Mouse (Mus musculus) frontal cortex, adult (tissue): ENCODE results near the gene Med8.

Experiments
- ATAC-seq: cut with Nextera tagmentation; 2 replicates; pipeline ENCODE4 v1.9.2; 2017; ENCODE audit warnings: mild to moderate bottlenecking, moderate library complexity, mixed read lengths; ENCODE audit not compliant: low TSS enrichment

Med8 gene

DNA sequence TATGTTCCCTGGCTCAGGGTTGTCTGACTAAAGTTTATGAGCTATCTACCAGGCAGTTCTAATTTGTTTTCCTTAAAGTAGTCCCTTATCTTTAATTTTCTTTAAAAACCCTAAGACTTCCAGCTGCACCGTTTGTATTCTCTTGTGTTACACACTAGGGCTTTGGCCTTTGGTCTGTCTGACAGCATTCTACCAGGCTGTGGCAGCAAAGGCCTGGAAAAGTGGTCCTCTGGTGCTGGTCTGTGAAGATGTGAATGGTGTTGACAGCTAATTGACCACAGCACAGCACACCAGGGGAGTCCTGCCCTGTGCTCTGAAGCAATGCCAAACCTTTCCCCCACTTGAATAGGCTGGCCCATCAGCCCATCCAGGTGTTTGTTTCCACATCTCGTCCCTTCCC, 6.6 kb downstream of the Med8 start:
- no peak for ATAC-seq

DNA sequence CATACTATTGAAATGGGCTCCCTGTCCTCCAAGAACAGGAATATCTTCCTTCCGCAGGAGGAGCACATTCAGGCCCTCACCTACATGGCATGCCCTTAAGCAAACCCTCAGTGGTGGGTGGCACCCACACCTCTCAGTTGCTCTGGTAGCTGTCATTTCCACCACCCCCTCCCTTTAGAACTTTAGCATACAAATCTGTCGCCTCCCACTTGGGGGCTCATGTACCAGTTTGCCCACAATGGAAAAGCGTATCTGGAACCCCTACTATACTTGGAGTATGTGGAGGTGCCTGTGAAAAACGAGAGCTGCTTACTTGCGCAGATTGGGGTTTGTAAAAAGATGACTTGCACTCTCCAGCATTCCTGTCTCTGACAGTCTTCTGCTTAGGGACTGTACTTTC, 7.2 kb downstream of the Med8 start:
- peak; percentile 84 for ATAC-seq

DNA sequence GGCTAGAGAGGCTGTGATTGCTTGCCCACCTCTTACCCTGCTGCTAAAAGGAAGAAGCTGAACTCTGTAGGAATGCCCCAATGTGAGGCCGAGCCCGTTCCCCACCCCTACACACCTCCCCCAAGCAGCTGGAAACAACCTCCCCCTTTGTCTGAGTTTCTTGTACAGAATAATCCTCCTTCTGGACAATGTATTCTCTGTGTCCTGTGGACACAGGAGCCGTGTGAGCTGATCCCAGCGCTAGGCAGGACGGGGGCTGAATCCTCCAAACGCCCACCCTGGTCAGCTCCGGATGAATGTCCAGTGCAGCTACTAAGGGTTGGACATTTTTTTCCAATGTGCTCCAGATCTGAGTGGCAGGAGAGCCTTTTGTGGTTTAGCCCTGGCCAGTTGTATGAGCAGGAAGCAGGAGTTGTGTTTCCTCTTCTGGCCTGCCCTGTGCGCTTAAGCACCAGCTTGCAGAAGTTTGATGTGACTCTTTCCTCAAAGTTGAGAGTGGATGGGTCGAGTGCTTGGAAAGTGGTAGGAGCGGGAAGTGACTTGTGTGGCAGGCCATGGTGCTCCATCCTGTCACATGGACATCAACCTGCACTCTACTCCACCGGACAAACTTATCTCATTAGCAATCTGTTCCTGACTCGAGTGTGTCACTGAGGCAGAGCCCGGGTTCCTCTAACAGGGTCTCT, 8.1 kb downstream of the Med8 start:
- ATAC-seq, result 0 out of 2 replicates have a peak, but pooled peaks have one; percentile 22

DNA sequence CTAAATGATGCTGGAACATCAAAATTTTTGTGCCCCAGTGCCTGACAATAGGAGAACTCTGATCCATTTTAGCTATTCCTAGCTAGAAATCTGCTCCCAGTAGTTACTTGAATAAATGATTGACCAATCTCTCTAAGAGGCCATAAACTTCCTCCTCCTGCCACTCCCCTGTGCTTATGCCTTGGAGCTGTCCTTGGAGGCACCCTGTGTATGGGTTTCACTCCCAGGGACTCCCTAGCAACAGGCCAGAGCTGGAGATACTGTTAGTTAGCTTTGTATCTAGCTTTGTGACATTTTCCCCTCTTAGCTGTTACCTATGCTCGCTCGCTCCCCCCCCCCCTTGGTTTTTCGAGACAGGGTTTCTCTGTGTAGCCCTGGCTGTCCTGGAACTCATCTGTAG, 12.2 kb downstream of the Med8 start:
- ATAC-seq, result no peak

DNA sequence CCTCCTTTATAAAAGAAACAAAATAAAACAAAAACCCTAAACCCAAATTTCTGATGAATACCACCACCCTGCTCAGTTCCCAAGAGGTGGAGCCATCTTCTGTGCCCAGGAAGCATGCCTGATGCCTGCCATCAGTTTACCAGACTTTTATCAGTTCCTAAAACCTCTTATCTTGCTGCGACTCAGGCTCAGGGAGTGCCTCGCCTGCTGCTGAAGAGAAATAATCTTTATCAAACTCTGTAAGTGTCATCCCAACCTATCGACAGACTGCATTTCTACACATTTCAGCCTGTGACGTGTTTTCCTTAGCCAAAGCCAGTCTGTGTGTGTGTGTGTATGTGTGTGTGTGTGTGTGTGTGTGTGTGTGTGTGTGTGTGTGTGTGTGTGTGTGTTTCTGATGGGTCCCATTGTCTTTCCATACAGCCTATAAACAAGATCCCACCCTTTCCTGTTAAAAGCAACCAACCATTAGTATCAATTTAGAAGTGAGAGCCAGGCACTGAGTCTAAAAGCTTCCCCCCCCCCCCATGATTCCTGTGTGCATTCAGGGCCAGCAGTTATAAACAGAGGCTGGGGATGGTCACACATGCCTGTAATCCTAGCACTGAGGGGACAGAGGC, 15.5 kb downstream of the Med8 start:
- ATAC-seq, result no peak

DNA sequence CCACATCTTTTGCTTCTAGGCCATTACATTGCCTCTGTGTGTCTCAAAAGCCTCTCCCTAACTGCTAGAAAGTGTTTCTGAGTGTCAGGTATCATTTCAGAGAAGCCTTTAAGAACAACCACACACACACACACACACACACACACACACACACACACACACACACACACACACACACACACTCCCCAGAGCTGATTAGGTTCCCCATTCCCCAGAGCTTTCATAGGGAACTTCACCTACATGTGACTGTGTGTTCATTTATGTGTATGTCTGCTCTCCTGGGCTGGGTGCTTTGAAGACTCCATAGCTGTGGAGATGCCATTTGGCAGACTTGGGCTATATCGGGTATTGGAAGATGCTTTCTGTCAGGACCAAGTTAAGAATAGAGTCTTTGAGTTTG, 16.2 kb downstream of the Med8 start:
- no peak for ATAC-seq

DNA sequence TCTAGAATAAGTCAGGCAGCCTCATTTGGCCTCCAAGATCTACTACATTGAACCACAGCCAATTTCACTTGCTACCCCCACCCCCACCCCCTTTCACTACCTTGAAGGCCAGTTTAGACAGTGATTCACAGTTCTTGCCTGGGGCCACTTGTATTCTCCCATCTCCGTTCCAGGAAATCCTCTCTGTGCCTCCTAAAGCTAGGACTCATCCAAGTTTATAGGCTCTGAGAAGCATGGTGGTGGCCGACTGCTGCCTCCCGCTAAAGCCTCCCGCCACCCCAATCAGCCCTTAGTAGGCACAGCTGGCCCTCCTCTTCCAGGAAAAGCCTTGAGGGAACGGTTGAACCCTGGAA, 18.3 kb downstream of the Med8 start:
- 0 out of 2 replicates have a peak, but pooled peaks have one; percentile 9 for ATAC-seq

DNA sequence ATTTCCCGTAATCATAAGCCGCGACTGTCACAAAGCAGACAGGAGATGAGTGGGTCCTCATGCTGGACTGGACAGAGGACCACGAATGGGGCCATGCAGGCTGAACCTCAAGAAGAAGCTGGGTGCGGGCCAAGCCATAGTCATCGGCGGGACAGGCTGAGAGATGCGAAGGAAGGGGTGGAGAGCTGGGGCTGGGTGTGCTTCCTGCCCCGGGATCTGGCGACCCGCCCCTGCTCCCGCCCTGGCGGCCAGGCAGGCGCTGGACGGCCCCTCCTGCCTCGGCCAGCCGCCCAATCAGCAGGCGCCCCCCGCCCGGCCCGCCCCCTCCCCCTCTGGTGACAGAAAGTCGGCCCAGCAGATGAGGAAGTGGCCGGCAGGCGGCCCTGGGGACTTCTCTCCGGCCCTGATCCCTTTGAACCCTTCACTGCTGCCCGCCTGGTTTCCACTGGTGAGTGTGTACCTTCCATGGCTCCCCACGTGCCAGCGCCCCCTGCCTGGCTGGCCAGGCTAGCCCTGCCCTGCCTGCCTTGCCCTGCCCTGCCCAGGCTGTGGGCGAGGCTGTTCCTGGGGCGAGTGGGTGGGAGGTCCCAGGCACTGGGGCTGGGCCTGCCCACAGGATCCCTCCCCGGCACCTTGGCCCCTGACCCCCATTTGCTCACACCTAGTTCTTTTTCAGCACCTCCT, 18.8 kb downstream of the Med8 start, which contains the start of gene Elovl1:
Gene Elovl1, plus strand, starts transcription at position 326 of the 684 bp plus-strand sequence.
- ATAC-seq, result peak; percentile 36

DNA sequence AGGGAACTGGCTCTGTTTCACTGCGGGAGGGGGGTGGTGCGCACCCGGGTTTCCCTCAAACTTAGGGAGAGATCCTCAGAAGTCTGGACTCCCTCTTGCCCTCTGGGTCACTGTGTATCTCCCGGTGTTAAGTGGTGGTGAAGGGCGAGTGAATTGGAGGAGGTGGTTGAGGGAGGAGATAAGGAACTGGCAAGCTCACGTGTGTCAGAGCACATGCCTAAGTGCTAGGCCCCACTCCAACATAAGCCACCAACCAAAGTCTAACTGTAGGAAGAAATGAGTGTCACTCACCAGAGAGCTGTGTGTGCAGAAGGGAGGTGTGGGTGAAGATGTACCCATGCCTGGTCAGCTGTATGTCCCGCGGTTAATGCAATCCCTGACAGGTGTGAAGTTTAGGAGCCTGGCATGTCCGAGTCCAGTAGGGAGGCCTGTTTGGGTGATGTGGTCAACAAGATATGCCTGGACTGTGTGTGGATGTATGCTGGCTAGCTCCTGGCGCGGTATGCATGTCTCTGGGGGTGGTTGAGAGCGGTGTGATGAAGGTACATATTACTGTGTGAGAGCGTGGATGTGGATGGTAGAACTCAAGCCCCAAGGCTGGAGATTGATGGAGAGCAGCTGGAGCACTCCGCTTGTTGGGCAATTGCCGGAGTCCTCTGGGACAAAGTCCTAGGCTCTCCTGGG, 19.5 kb downstream of the Med8 start:
- ATAC-seq, result no peak

DNA sequence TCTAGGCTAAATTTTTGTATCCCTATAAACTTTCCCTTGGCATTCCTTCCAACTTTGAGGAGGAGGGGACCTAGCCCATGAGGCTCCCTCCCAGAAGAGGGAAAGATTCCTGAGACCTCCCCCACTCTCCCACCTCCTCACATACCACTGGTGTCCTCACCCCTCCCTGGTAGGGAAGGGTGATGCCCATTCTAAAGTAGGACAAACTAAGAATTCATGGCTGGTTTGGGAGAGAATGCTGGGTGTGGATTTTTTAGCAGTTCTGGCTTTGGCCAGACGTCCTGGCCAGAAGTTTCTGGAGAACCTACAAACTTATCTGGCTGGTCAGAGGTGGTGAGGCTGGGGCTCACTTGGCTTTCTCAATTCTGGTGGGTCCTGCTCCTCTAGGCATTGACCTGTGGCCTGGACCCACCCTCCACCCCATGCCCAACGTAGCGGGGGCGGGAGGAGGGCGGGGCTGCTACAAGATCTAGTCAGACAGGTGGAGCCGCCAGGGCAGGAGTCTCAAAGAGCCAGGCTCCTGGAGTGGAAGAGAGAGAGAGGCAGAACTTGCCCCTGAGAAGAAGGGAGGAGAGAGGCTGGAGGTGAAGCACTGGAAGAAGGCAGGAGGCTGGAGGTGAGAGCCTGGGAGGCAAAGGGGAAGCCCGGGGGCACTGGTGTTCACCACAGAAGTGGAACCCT, 20.2 kb downstream of the Med8 start:
- no peak for ATAC-seq

DNA sequence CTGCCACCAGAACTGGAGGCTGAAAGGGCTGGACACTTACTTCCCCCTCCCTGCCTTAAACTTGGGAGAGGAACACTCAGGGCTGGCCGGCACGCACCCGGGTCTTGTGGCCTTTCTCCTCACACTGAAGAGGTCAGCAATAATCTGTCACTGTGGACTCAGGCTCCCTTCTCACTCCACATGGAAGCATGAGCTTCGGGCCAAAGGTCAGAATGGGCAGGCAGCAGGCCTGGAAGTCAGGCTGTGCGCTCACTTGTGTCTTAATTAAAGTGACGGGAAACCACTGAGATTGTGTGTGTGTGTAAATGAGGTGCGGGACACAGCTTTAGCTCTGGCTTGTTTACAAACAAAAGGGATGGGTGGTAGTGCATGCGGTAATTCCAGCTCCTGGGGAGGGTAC, 23.2 kb downstream of the Med8 start:
- ATAC-seq, result no peak

DNA sequence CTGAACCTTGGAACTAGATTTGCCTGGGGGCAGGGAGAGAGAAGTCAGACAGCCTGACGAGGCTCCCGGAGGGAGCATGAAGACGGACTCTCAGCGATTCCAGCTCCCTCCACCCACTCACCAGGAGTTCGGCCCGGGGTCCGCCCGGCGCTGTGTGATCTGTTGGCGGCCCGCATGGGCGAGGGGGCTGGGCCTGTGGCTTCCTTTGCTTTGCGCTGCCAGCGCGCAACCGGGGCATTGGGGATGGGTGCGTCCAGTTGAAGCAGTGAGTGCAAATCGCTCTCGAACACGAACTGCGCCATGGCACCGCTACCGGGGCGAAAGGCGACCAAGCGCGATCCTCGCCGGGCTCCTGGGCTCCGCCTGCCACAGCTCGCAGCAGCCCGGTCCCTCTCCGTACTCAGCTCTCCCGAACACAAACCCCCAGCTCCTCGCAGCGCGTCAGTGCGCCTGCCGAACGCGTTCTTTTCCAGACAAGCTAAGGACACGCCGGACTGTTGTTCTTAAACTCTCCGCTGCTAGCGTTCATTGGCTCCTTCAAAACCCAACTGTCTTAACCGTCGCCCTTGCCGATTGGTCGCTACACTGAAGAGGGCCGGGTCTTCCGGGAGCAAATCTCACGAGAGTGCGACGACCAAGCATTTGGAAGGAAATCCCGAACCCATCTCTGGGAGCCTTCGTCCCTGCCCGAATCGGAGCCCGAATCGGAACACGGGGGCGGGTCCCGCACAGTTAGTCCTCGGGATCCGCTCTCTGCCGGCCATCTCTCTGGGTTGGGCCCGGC, 27.9 kb downstream of the Med8 start, which contains the start of gene Cdc20:
Gene Cdc20, minus strand, starts transcription at position 533 of the 784 bp plus-strand sequence.
- ATAC-seq, result peak; percentile 98

DNA sequence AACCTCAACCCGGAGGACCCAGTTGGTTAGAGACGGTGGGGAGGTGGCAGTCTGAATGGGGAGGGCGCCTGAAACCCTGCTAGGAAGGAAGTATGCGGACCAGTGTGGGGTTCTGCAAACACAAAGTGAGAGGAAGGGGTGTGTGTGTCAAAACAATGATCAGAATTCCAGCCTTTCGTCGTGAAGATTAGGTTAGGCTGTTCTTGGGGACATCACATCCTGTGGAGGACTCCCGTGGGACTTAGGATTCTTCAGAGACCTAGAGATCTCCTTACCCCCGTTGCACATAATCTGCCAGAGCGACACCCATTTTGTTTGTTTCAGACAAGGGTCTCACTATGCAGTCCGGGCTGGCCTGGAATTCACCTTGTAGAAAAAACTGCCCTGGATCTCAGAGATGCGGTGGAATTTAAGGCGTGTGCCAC, 28.7 kb downstream of the Med8 start:
- no peak for ATAC-seq

DNA sequence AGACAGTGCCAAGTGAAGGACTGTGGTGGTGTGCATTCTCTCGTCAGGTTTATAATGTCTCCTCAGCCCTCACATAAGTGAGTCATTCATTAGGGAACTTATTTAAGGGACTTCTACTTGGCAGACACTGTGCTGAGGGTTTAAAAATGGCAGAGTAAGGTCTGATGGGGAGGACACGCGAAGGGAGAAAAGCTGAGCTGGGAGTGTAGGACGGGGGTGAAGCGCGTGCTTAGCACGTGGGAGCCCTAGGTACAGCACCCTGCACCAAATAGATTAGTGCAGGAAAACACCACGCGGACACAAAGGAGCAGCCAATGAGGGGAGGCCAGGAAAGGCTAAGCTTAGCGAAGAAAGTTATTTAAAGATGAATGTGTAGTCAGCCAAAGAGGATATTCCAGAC, 36.0 kb downstream of the Med8 start:
- ATAC-seq, result peak; percentile 73

DNA sequence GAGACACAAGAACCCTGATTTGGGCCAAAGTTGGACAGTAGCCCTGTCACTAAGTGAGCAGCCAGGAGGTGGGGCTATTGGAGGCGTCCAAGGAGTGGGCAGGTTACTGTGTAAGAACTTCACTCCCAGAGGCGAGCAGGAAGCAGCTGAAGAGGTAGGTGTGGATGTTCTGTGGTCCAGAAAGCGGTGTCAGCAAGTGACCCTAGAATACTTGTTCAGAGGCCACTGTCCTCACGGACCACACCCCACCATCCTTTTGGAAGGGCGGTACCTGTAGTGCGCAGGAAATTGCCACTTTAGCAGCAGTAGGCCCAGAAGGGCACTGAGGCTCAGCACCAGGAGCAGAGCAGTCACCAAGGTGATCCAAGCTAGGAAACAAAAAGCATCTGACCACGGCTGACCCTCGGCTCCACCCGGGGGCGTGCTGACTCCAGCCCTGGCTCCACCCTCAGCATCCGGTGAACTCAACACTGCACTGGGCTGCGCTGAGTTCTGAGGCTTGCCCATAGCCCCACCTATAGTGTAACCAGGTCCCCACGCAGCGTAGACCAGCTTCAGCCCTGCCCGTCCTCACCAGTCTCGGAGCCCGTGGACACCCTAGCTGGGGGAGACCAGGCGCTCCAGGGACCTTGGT, 36.8 kb downstream of the Med8 start:
- ATAC-seq, result peak; percentile 45

DNA sequence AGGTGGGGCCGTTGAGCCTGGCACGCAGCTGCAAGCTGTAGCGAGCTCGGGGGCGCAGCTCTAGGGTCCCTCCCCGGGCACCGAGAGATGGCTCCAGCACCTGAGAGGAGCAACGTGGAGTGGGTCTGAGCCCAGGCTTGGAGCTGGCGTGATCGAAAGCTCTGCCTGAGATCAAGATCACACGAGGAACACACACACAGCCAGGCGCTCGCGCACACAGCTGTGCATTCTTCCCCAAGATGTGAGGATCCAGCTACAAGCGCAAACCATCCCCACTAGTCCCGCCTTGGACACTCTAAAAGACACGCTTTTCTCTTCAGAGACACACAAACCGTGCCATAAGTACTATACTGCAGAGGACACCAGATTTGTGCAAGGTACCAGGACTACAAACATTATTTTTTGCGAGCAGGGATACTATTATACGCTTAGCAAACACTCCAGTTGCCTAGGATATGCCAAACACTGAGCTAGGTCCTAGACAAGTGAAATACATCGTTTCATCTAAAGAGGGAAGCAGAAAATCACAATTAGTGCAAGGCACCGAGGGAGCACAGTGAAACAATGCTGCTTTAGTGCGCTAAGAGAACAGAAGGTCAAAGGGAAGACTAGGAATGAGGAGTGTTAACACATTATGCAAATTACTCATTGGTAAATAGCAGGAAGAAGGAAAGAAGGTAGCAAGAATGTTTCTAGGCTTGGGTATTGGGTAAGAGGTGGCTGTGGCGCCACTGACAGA, 37.4 kb downstream of the Med8 start:
- ATAC-seq, result peak; percentile 38

DNA sequence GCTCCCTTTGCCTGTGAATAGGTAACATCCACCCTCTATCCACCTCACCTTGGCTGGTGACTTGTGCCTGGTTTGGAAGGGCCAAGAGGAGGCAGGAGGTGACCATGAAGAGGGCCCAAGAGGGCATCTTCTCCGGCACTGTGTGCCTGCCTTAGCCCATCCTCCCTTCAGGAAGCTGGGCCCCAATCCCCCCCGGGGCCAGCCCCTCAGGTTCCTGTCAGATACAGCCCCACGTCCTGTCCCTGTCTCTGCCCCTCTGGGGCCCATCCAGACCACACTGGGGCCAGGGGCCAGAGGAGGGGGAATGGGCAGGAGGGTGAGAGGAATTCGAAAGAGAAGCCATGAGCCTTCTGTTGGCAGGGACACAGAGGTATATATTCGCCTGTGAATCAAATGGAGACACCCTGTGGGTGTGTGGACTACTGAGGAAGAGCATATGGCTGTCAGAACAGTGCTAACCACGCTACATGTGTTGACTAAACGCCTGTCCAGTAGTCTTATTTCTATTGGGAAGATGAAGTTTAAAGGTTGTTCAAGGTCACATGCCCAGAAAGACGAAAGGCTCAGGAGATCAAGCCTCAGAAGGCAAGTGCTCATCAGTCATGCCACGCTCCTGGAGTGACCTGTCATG, 48.3 kb downstream of the Med8 start, which contains the start of gene Mpl:
Gene Mpl, minus strand, starts transcription at position 169 of the 631 bp plus-strand sequence.
- ATAC-seq, result peak; percentile 90

DNA sequence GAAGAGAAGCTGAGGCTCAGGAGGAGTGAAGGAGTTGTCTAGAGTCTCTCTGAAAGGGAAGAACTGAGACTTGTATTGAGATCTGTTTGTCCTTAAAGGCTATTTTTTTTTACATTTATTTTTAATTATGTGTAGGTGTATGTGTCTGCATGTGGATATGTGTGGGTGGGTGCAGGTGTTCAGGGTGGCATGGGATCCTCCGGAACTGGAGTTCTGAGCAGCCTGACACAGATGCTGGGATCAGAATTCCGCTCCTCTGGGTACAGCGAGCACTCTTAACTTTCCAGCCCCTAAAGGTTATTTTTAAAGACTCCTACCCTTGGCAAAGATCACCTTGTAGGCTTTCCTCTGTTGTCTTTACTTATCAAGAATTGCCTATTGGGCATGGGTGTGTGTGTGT, 55.8 kb downstream of the Med8 start:
- ATAC-seq, result peak; percentile 72; the same call in 1 of the 2 replicates
